Mouse (Mus musculus) hindbrain, embryonic 13.5 days (tissue): Measurements from ENCODE around the gene Sec61a2. TPM values are rescaled to one million over a fixed set of nuclear protein-coding genes. Genes with fewer than 3 reads are reported as not detected.
A peak's percentile ranks its signal among the peaks of the same experiment; 100 is the strongest.

Source experiments
- ATAC-seq: fragments of 200-750 bp; cut with Nextera tagmentation; 2 replicates; pipeline ENCODE4 v1.8.0; 2017; ENCODE audit warnings: moderate TSS enrichment; ENCODE audit not compliant: low FRiP score
- H3K27ac ChIP-seq: fragments of 300-500 bp; sonication (generic); 2 replicates; pipeline ENCODE4 v1.5.1; 2015; ENCODE audit warnings: inconsistent platforms, mild to moderate bottlenecking, moderate library complexity
- H3K27me3 ChIP-seq: fragments of 300-500 bp; sonication (generic); 2 replicates; pipeline ENCODE4 v1.6.1; 2015; ENCODE audit warnings: mild to moderate bottlenecking, inconsistent platforms
- H3K36me3 ChIP-seq: fragments of 300-500 bp; sonication (generic); 2 replicates; pipeline ENCODE4 v1.6.1; 2015; ENCODE audit warnings: mild to moderate bottlenecking, inconsistent platforms
- H3K4me1 ChIP-seq: fragments of 300-500 bp; sonication (generic); replicated peaks from 2 replicates; pipeline ENCODE4 v1.6.1; 2015; ENCODE audit warnings: inconsistent platforms
- H3K4me2 ChIP-seq: fragments of 300-500 bp; sonication (generic); 2 replicates; pipeline ENCODE4 v1.6.1; 2015; ENCODE audit warnings: inconsistent platforms, mild to moderate bottlenecking, moderate library complexity
- H3K4me3 ChIP-seq: fragments of 300-500 bp; sonication (generic); 2 replicates; pipeline ENCODE4 v1.5.1; 2015; ENCODE audit warnings: mild to moderate bottlenecking, inconsistent platforms
- H3K9ac ChIP-seq: fragments of 300-500 bp; sonication (generic); 2 replicates; pipeline ENCODE4 v1.6.1; 2015; ENCODE audit warnings: mild to moderate bottlenecking, inconsistent platforms
- H3K9me3 ChIP-seq: fragments of 300-500 bp; sonication (generic); 2 replicates; pipeline ENCODE4 v1.6.1; 2016; ENCODE audit warnings: inconsistent platforms
- WGBS: fragments of 180-500 bp; shearing (Covaris S2); methylation state at CpG from one replicate; pipeline ENCODE4 v1.1.7; 2015; 5-methylcytosine and 5-hydroxymethylcytosine counted together
- polyA plus RNA-seq: library from polyadenylated mRNA; unstranded; fragments of >200 nt; fragmentation: Nextera tagmentation; extraction: Ambion mirVana; gene quantifications from 2 replicates; pipeline ENCODE4 v1.2.1, GENCODE M21; 2015

Gene Sec61a2
- 98.1 and 101 TPM in 2 replicates for polyA plus RNA-seq

DNA sequence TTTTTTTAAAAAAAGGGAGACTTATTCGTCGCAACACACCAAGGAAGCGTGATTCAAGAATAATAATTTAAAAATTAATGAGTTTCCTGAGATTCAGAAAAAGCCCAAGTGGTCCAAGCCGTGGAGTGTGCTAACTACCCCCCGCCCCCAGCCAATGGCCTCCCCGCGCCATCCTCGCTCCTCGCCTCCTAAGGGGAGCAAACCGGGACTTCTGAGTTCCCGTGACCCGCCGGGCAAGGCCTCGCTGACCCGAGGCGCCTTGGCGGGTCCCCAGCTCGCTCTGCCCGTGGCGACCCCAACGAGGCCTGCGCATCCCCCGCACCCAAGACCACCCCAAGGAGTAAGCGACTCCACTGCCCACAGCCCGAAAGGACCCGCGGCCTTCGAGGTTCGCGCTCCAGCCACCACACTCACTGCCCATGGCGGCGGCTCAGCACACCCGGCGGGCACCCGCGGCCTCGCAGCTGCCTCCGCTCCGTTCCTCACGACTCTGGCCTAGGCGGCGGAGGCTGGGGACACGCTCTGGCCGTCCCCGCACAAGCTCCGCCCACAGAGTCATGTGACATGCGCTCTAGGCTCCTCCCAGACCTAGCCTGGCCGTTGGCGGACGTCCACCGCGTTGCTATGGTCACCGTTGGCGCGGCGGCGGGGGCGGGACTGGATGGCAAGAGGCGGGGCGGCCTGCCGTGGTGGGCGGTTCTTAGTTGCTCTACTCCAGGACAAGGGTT, at the start of gene Sec61a2:
Gene Sec61a2, minus strand, starts transcription at position 590 of the 728 bp plus-strand sequence.
- WGBS = under 1% methylated on average over 58 of the region's 62 CpGs
- ATAC-seq = peak; percentile 99
- peaks cover 37% of the 10 kb centered on the region for H3K36me3 ChIP-seq
- H3K9ac ChIP-seq = peak within 1 kb of the TSS; percentile 90
- no peaks in the 10 kb centered on the region for H3K27me3 ChIP-seq
- H3K9me3 ChIP-seq = no peaks in the 10 kb centered on the region
- peak within 1 kb of the TSS; percentile 74 for H3K4me3 ChIP-seq
- peaks cover 18% of the 10 kb centered on the region for H3K4me1 ChIP-seq
- peak within 1 kb of the TSS; percentile 63 for H3K4me2 ChIP-seq
- H3K27ac ChIP-seq = peak within 1 kb of the TSS; percentile 71

DNA sequence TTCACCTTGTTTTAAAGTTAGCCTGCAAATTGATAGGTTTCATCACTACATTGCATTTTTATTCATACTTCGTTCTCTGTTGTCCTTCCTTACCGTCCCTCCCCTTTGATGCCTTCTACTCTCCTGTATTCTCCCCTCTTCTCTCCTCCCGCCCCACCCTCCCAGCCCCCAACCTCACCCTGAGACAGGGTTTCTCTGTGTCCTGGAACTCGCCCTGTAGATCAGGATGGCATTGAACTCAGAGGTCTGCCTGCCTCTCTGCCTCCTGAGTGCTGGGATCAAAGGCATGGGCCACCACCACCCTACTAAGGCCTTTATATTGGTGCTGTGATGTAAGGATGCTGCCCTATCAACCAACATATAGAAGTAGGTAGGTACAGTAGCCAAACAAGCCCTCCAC, 47.8 kb upstream of the Sec61a2 start:
- Histone ChIP-seq H3K4me1 (peaks cover 20% of the 10 kb centered on the region), H3K27ac (no peak overlapping the region), H3K27me3 (no peaks in the 10 kb centered on the region), H3K4me2 (peak overlapping the region; percentile 78), H3K9me3 (no peaks in the 10 kb centered on the region), H3K36me3 (no peaks in the 10 kb centered on the region), H3K9ac (0 out of 2 replicates have a peak overlapping the region, but pooled peaks have one; percentile 87), H3K4me3 (peak overlapping the region; percentile 61)
- whole genome bisulfite sequencing = 31% methylated on average over 4 of the region's 4 CpGs
- peak; percentile 26 for ATAC-seq

DNA sequence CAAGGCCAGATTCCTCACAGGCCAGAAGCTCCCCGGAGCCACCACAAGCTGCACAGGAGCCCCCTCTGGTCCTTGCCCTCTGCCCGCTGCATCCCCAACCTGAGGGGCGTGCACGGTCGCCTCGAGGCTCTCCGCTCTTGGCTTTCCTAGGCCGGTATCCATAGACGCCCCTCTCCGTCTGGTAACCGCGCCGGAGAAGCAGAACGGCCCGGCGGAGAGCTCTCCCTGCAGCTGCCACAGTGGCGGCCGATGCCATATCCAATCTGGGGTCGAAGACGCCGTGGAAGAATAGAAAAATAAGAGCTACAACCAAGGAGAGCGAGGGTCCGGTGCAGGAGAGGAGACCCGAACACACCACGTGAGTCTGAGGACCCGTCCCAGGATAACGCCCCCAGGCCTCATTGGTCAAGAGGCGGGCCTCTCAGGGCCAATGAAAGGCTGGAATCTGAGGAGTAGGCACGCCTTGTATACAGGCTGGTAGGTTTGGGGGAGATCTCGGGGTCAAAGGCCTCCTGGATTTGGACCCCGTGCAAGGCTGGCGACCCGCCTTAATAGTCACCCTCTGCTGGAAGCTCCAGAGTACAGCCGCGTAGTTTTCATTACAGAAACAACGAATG, 47.3 kb upstream of the Sec61a2 start, which contains the start of gene Dhtkd1:
Gene Dhtkd1, minus strand, starts transcription at position 377 of the 617 bp plus-strand sequence.
- Histone ChIP-seq H3K27me3 (no peaks in the 10 kb centered on the region), H3K27ac (peak within 1 kb of the TSS; percentile 73), H3K4me2 (peak within 1 kb of the TSS; percentile 78), H3K4me3 (peak within 1 kb of the TSS; percentile 61), H3K4me1 (peaks cover 20% of the 10 kb centered on the region), H3K9me3 (no peaks in the 10 kb centered on the region), H3K36me3 (no peaks in the 10 kb centered on the region), H3K9ac (peak within 1 kb of the TSS; percentile 87)
- under 1% methylated on average over 36 of the region's 36 CpGs for WGBS
- peak; percentile 94 for ATAC-seq

DNA sequence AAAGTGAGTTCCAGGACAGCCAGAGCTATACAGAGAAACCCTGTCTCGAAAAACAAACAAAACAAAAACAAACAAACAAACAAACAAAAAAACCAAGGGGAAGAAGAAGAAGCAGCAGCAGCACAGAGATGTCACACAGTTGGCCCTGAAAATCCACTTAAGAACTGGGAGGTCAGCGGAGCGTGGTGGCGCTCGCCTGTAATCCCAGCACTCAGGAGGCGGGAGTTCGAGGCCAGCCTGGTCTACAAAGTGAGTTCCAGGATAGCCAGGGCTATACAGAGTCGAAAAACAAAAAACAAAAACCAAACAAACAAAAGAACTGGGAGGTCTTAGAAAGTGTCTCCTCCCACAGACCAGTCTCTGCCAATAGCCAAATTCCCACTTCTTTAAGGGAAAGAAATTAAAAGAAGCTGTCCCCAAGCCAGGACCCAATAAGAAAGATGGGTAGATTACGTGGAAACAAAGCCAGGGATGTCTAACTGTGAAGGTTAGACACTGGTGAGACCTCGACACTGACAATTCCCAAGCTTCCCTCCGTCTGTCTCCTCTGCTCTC, 46.7 kb upstream of the Sec61a2 start:
- WGBS = 59% methylated on average over 11 of the region's 11 CpGs
- H3K27me3 ChIP-seq = no peaks in the 10 kb centered on the region
- no peaks in the 10 kb centered on the region for H3K36me3 ChIP-seq
- H3K4me1 ChIP-seq = peaks cover 20% of the 10 kb centered on the region
- peak; percentile 15 for ATAC-seq
- peak overlapping the region; percentile 87 for H3K9ac ChIP-seq
- peak overlapping the region; percentile 78 for H3K4me2 ChIP-seq
- H3K27ac ChIP-seq = peak overlapping the region; percentile 73; the same call in 1 of the 2 replicates
- H3K9me3 ChIP-seq = no peaks in the 10 kb centered on the region
- peak overlapping the region; percentile 61 for H3K4me3 ChIP-seq

- H3K4me3 ChIP-seq = no peak overlapping the region
- WGBS = 96% methylated on average over 9 of the region's 9 CpGs
- no peak for ATAC-seq
- H3K4me1 ChIP-seq = peaks cover 20% of the 10 kb centered on the region
- H3K36me3 ChIP-seq = no peaks in the 10 kb centered on the region
- H3K4me2 ChIP-seq = no peak overlapping the region
- no peak overlapping the region for H3K27ac ChIP-seq
- no peak overlapping the region for H3K9ac ChIP-seq
- H3K9me3 ChIP-seq = no peaks in the 10 kb centered on the region
- no peaks in the 10 kb centered on the region for H3K27me3 ChIP-seq
Observed at GRCm38 (mm10) chr2:5940936-5941335, 45.7 kb upstream of the Sec61a2 start.

- Histone ChIP-seq H3K4me1 (peaks cover 20% of the 10 kb centered on the region), H3K9ac (no peak overlapping the region), H3K27me3 (no peaks in the 10 kb centered on the region), H3K9me3 (no peaks in the 10 kb centered on the region), H3K4me3 (no peak overlapping the region), H3K36me3 (no peaks in the 10 kb centered on the region), H3K4me2 (no peak overlapping the region), H3K27ac (no peak overlapping the region)
- ATAC-seq = no peak
- 89% methylated on average over 14 of the region's 14 CpGs for WGBS
Observed at GRCm38 (mm10) chr2:5939911-5940310, 44.7 kb upstream of the Sec61a2 start.

DNA sequence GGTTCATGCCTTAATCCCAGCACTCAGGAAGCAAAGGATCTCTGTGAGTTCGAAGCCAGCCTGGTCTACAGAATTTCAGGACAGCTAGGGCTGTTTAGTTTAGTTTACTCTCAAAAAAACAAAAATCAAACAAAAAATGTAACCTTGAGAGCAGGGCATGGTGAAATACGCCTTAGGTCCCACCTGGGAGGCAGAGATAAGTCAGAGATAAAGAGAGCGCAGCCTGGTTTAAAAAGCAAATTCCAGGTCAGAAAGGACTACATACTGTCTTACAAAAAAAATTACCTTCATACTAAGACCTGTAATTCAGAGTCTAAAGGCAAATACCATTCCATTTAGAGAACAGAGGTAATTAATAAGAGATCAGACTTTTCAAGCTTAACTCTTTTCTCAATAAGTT, 44.1 kb upstream of the Sec61a2 start:
- H3K4me3 ChIP-seq = no peak overlapping the region
- WGBS = 96% methylated on average over 3 of the region's 3 CpGs
- H3K4me2 ChIP-seq = no peak overlapping the region
- H3K4me1 ChIP-seq = peaks cover 20% of the 10 kb centered on the region
- H3K9me3 ChIP-seq = no peaks in the 10 kb centered on the region
- no peak overlapping the region for H3K27ac ChIP-seq
- H3K27me3 ChIP-seq = no peaks in the 10 kb centered on the region
- no peak overlapping the region for H3K9ac ChIP-seq
- H3K36me3 ChIP-seq = no peaks in the 10 kb centered on the region
- no peak for ATAC-seq

GRCm38 (mm10) chr2:5936550-5936949, 41.3 kb upstream of the Sec61a2 start:
- peaks cover 13% of the 10 kb centered on the region; the same call in 1 of the 2 replicates for H3K4me1 ChIP-seq
- H3K9me3 ChIP-seq = no peaks in the 10 kb centered on the region
- no peak overlapping the region for H3K4me3 ChIP-seq
- H3K36me3 ChIP-seq = peaks cover 4% of the 10 kb centered on the region; the same call in 1 of the 2 replicates
- H3K4me2 ChIP-seq = no peak overlapping the region
- H3K27ac ChIP-seq = no peak overlapping the region
- no peaks in the 10 kb centered on the region for H3K27me3 ChIP-seq
- no peak for ATAC-seq
- no peak overlapping the region for H3K9ac ChIP-seq
- 88% methylated on average over 4 of the region's 4 CpGs for WGBS

- no peak for ATAC-seq
- WGBS = 81% methylated on average over 6 of the region's 6 CpGs
- Histone ChIP-seq H3K36me3 (peaks cover 7% of the 10 kb centered on the region; the same call in 1 of the 2 replicates), H3K4me3 (no peak overlapping the region), H3K4me1 (peaks cover 13% of the 10 kb centered on the region; the same call in 1 of the 2 replicates), H3K27me3 (no peaks in the 10 kb centered on the region), H3K4me2 (no peak overlapping the region), H3K9me3 (no peaks in the 10 kb centered on the region), H3K9ac (no peak overlapping the region), H3K27ac (no peak overlapping the region)
Observed at GRCm38 (mm10) chr2:5936068-5936467, 40.8 kb upstream of the Sec61a2 start.

- 0 out of 2 replicates have a peak, but pooled peaks cover 2% of the 10 kb centered on the region for H3K4me1 ChIP-seq
- no peak overlapping the region for H3K9ac ChIP-seq
- ATAC-seq = no peak
- H3K27me3 ChIP-seq = no peaks in the 10 kb centered on the region
- WGBS = 98% methylated on average over 3 of the region's 3 CpGs
- no peak overlapping the region for H3K27ac ChIP-seq
- no peaks in the 10 kb centered on the region for H3K9me3 ChIP-seq
- peaks cover 18% of the 10 kb centered on the region for H3K36me3 ChIP-seq
- H3K4me3 ChIP-seq = no peak overlapping the region
- H3K4me2 ChIP-seq = no peak overlapping the region
Observed at GRCm38 (mm10) chr2:5934936-5935335, 39.7 kb upstream of the Sec61a2 start.

DNA sequence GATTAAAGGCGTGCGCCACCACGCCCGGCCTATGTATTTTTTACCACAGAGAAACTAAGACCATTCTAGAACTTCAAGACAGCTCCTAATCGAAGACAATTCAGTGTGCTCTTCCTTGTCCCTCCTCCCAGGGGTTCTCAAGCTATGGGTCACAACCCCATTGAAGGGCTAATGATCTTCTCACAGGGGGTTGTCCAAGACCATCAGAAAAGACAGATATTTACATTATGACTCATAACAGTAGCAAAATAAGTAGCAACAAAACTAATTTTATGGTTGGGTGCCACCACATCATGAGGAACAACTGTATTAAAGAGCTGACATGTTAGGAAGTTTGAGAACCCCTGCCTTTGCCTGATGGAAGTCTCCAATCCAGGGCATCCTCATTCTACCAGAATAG, 36.7 kb upstream of the Sec61a2 start:
- H3K27ac ChIP-seq = no peak overlapping the region
- H3K36me3 ChIP-seq = peaks cover 46% of the 10 kb centered on the region
- 95% methylated on average over 5 of the region's 5 CpGs for WGBS
- no peak overlapping the region for H3K4me3 ChIP-seq
- no peak overlapping the region for H3K4me2 ChIP-seq
- H3K27me3 ChIP-seq = no peaks in the 10 kb centered on the region
- no peaks in the 10 kb centered on the region for H3K9me3 ChIP-seq
- no peak overlapping the region for H3K9ac ChIP-seq
- ATAC-seq = no peak
- H3K4me1 ChIP-seq = no peaks in the 10 kb centered on the region

- no peak overlapping the region for H3K4me2 ChIP-seq
- no peaks in the 10 kb centered on the region for H3K27me3 ChIP-seq
- no peak overlapping the region for H3K27ac ChIP-seq
- no peak overlapping the region for H3K4me3 ChIP-seq
- 91% methylated on average over 18 of the region's 18 CpGs for WGBS
- no peaks in the 10 kb centered on the region for H3K9me3 ChIP-seq
- no peaks in the 10 kb centered on the region for H3K4me1 ChIP-seq
- H3K36me3 ChIP-seq = peaks cover 55% of the 10 kb centered on the region
- ATAC-seq = no peak
- no peak overlapping the region for H3K9ac ChIP-seq
Observed at GRCm38 (mm10) chr2:5930291-5931054, 35.2 kb upstream of the Sec61a2 start.
